Mouse (Mus musculus) stomach, postnatal 0 days (tissue): ENCODE results near the gene Cmtm2a.

Experiments
- CTCF ChIP-seq: IDR thresholded peaks from 2 replicates; pipeline ENCODE4 v1.5.1; 2016; ENCODE audit warnings: antibody characterized with exemption, low read depth, mild to moderate bottlenecking, moderate library complexity
- EP300 ChIP-seq: optimal IDR thresholded peaks from 2 replicates; pipeline ENCODE3; 2016; ENCODE audit warnings: antibody characterized with exemption

- peak; percentile 62 for TF ChIP-seq CTCF
- no peak for TF ChIP-seq EP300
Measured at GRCm38 (mm10) chr8:104253016-104253415, 40.0 kb downstream of the Cmtm2a start.
